Mouse (Mus musculus) kidney, adult 2 months (tissue): ENCODE results near the gene Spop.

ENCODE experiments used
- CTCF ChIP-seq: fragments of 200-500 bp; conservative IDR thresholded peaks from 2 replicates; pipeline ENCODE4 v1.5.1; 2011; ENCODE audit warnings: low read depth, mild to moderate bottlenecking, control low read depth, low read length, moderate library complexity, mixed read lengths; ENCODE audit not compliant: insufficient read depth, insufficient read length
- POLR2A ChIP-seq: fragments of 200-500 bp; IDR thresholded peaks from one replicate; pipeline ENCODE4 v1.6.1; 2011; ENCODE audit warnings: low read depth, low read length, control low read depth

GRCm38 (mm10) chr11:95519996-95520395 is 106.1 kb downstream of the Spop start:
- TF ChIP-seq CTCF (no peak), POLR2A (no peak)
